Mouse (Mus musculus): ENCODE results near the gene Arsg. TPM values are rescaled to one million over a fixed set of nuclear protein-coding genes. Genes with fewer than 3 reads are reported as not detected.

Gene Arsg
- polyA plus RNA-seq (2014; fragmentation: Illumina TruSeq; extraction: RNeasy Lipid Tissue Mini Kit (QIAGEN cat#74804); ENCODE audit: low read depth, low replicate concordance) = 6.6 TPM

DNA sequence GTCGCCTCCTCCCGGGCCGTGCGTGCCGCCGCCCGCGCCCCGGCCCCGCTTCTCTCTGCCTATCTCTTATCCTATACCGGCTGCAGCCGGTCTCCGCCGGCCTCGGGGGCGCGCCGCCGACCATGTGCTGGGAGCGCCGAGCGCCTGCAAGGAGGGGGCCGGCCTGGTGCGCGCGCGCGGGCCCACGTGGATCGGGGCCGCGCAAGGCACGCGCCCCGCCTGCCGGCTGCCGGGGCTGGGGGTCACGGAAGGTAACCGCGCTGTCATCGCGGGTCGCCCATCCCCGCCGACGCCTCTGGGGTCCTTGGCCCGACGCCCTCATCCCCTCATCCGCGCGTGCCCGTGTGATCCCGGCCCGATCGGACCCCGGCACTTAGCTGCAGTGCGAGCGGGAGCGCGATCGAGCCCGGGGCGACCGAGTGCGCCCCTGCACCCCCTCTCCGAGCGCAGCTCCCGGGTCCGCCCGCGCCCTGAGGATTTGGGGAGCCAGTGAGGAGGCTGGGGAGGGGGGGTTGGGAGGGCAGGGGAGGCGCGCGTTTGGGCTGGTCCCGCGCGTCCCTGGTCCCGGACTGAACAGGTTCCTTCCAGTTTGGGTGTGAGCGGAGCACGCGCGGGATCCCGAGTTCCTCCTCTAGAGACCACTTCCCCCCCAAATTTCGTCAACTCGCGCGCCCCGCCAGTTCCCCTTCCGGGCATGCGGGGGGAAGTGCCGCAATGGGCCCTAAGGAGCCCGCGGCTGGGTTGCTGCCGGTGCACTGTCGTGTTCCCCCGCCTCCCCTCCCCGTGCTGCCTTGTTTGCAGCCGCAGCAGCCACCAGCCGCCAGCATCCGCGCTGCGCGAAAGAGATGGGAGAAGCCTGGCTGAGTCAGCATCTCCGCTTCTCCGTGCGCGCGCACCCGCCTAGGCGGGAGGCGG, at the start of gene Arsg, which contains the start of gene Slc16a6:
Arsg (plus strand) TSS at position 204 of the 915 bp plus-strand sequence.
Slc16a6 (minus strand) TSS at position 428 of the 915 bp plus-strand sequence.

GRCm38 (mm10) chr11:109425392-109426271, 47.5 kb upstream of the Arsg start, which contains the start of gene Amz2:
TSS of gene Amz2 (plus strand) at chr11:109425946.

GRCm38 (mm10) chr11:109611303-109612149, 138.4 kb downstream of the Arsg start, which contains the start of gene Wipi1:
TSS of gene Wipi1 (minus strand) at chr11:109611967.

Other genes with a start within 250 kb of the Arsg start
- gene Rgs9, start 175.2 kb upstream of the Arsg start, polyA plus RNA-seq (2014; fragmentation: Illumina TruSeq; extraction: RNeasy Lipid Tissue Mini Kit (QIAGEN cat#74804); ENCODE audit: low read depth, low replicate concordance) = 26.4 TPM
- gene Gna13, start 110.5 kb upstream of the Arsg start, polyA plus RNA-seq (2014; fragmentation: Illumina TruSeq; extraction: RNeasy Lipid Tissue Mini Kit (QIAGEN cat#74804); ENCODE audit: low read depth, low replicate concordance) = 20.8 TPM
- not detected for gene 9930022D16Rik, start 59.5 kb upstream of the Arsg start, polyA plus RNA-seq (2014; fragmentation: Illumina TruSeq; extraction: RNeasy Lipid Tissue Mini Kit (QIAGEN cat#74804); ENCODE audit: low read depth, low replicate concordance)
- 52.1 TPM for gene Amz2, start 47.4 kb upstream of the Arsg start, polyA plus RNA-seq (2014; fragmentation: Illumina TruSeq; extraction: RNeasy Lipid Tissue Mini Kit (QIAGEN cat#74804); ENCODE audit: low read depth, low replicate concordance)
- 7.8 TPM for gene Slc16a6, start 224 bp downstream of the Arsg start, polyA plus RNA-seq (2014; fragmentation: Illumina TruSeq; extraction: RNeasy Lipid Tissue Mini Kit (QIAGEN cat#74804); ENCODE audit: low read depth, low replicate concordance)
- 36.8 TPM for gene Wipi1, start 138.6 kb downstream of the Arsg start, polyA plus RNA-seq (2014; fragmentation: Illumina TruSeq; extraction: RNeasy Lipid Tissue Mini Kit (QIAGEN cat#74804); ENCODE audit: low read depth, low replicate concordance)
- gene Prkar1a, start 176.0 kb downstream of the Arsg start, polyA plus RNA-seq (2014; fragmentation: Illumina TruSeq; extraction: RNeasy Lipid Tissue Mini Kit (QIAGEN cat#74804); ENCODE audit: low read depth, low replicate concordance) = 138 TPM
- 6.0 TPM for gene Fam20a, start 248.9 kb downstream of the Arsg start, polyA plus RNA-seq (2014; fragmentation: Illumina TruSeq; extraction: RNeasy Lipid Tissue Mini Kit (QIAGEN cat#74804); ENCODE audit: low read depth, low replicate concordance)